Mouse (Mus musculus): ENCODE results near the gene Tmem170.

DNA sequence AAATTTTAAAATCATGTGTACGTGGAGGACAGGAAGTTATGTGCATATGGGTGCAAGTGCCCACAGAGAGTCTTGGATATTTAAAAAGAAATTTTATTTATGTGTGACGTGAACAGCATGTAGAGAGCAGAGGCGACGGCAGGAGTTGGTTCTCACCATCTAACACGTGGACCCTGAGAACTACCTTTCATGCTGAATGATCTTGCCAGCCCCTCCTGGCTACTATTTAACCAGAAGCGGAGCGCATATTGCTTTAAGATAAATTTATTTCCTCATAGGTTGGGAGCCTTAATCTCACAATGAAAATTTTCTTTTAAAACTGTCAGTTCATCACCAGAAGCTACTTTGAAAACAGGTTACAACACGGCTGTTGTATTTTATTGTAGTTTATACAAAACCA, 11.9 kb downstream of the Tmem170 start:
- no peak for TF ChIP-seq MYOG (IDR thresholded peaks at IDR 0.05; ENCODE audit: control insufficient read depth, extremely low read depth, insufficient read length)
- TF ChIP-seq CTCF (IDR thresholded peaks at IDR 0.05; ENCODE audit: control insufficient read depth, insufficient read depth, insufficient read length), result no peak
- TF ChIP-seq USF1 (IDR thresholded peaks at IDR 0.05; ENCODE audit: low read depth), result no peak
- no peak for TF ChIP-seq CEBPB (IDR thresholded peaks at IDR 0.05; ENCODE audit: low read depth)
- TF ChIP-seq MAX (IDR thresholded peaks at IDR 0.05), result no peak
- no peak for TF ChIP-seq FOSL1 (IDR thresholded peaks at IDR 0.05; ENCODE audit: insufficient read depth, low read length, poor library complexity, severe bottlenecking)
- no peak for TF ChIP-seq MYOD1 (IDR thresholded peaks at IDR 0.05; ENCODE audit: control insufficient read depth, insufficient read length, low read depth)
